In the genomic region with DNA sequence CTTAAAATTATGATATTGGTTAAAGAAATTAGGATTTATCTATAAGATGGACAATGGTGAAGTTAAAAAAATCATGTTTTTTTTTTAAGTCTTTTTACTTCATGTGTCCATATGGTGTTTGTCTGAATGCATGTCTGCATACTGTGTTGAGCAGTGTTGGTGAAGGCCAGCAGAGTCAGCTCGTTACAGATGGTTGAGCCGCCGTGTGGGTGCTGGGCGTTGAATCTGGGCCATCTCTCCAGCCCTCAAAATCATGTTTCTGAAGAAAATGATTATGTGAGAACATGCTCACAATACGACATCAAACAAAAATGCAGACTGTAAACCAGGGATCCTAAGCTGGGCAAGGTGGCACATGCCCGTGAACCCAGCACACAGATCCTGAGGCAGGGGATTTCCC, we compare ENCODE assay signal across 16 mouse cellular contexts. TPM values are rescaled to one million over a fixed set of nuclear protein-coding genes. Genes with fewer than 3 reads are reported as not detected.
A peak's percentile ranks its signal among the peaks of the same experiment; 100 is the strongest.
DNase-seq lines count a peak whose midpoint lies in the region.
"Had no signal": no experiment of that assay in that cellular context is flagged by ENCODE, and none has a peak within 500 bp of the region (broad histone marks: within the 10 kb centered on the region; RNA-seq: fewer than 3 reads in every experiment).

No protein-coding gene starts in this region.

- peak; percentile 66 for DNase-seq in cerebellum, adult 11-12 months
- DNase-seq in cerebellum, postnatal 4 days (ENCODE audit: low spot score in 2 of 2), result no peak
- peak; percentile 43 for DNase-seq in layer of hippocampus, adult 11-12 months (ENCODE audit: low spot score)
- DNase-seq in layer of hippocampus, postnatal 10 days (ENCODE audit: low spot score in 2 of 2), result no peak
- peak; percentile 53 to 66 for DNase-seq in right cerebral cortex, postnatal 36 days (ENCODE audit: low spot score in 2 of 2)
- DNase-seq in right cerebral cortex, postnatal 14 days, result no peak
- DNase-seq in spleen, adult 18-20 months, result no peak
- DNase-seq in urinary bladder, postnatal 36 days (ENCODE audit: low spot score in 2 of 2), result no peak
- DNase-seq: adrenal gland, adult 2 months; gastrocnemius, postnatal 14 days; heart, adult 18-20 months; heart, postnatal 36 days; kidney, adult 9 months; kidney, postnatal 25 days; thymus, postnatal 25 days had no signal

RNA-seq across cellular contexts. Expression of gene Cebpe, which starts 18.3 kb away (rescaled TPM):
- not detected for total RNA-seq in layer of hippocampus, postnatal 10 days (2021)
- total RNA-seq: adrenal gland, adult 2 months; gastrocnemius, postnatal 14 days; heart, adult 18-20 months; heart, postnatal 36 days; left cerebral cortex, adult 8-10 months had no signal

RNA-seq across cellular contexts. Expression of gene Gm29776, which starts 31.7 kb away (rescaled TPM):
- not detected for total RNA-seq in layer of hippocampus, postnatal 10 days (2021)
- total RNA-seq: adrenal gland, adult 2 months; gastrocnemius, postnatal 14 days; heart, adult 18-20 months; heart, postnatal 36 days; left cerebral cortex, adult 8-10 months had no signal

RNA-seq across cellular contexts. Expression of gene Acin1, which starts 43.6 kb away (rescaled TPM):
- 100 to 1,000 TPM; 208 to 213 TPM for total RNA-seq in layer of hippocampus, postnatal 10 days (2021)

RNA-seq across cellular contexts. Expression of gene 1700123O20Rik, which starts 44.3 kb away (rescaled TPM):
- 10 to 100 TPM; 25.5 to 28.1 TPM for total RNA-seq in layer of hippocampus, postnatal 10 days (2021)

RNA-seq across cellular contexts. Expression of gene Slc7a8, which starts 51.4 kb away (rescaled TPM):
- 10 to 100 TPM; 63.7 to 66.3 TPM for total RNA-seq in layer of hippocampus, postnatal 10 days (2021)

Comparison
In these comparisons a context has a peak if more than half of its experiments do, and no peak if none do; other contexts are left out.
1. DNase-seq: peak in cerebellum, adult 11-12 months (single experiment), layer of hippocampus, adult 11-12 months (single experiment) and right cerebral cortex, postnatal 36 days (2 of 2); none in cerebellum, postnatal 4 days (0 of 2), layer of hippocampus, postnatal 10 days (0 of 2), right cerebral cortex, postnatal 14 days (single experiment), spleen, adult 18-20 months (0 of 2) and urinary bladder, postnatal 36 days (0 of 2).